Mouse (Mus musculus): ENCODE data around the gene Trex2. TPM values are rescaled to one million over a fixed set of nuclear protein-coding genes. Genes with fewer than 3 reads are reported as not detected.

Trex2 gene
- polyA plus RNA-seq (2012; rRNA removed) = 0.11 and 0.18 TPM in 2 replicates

GRCm38 (mm10) chrX:73435252-73435651 is at the start of gene Trex2:
TSS of gene Trex2 (minus strand) at chrX:73435344.
- TF ChIP-seq CTCF (IDR thresholded peaks at IDR 0.05; ENCODE audit: borderline replicate concordance, extremely low read depth, insufficient read depth, insufficient read length) (no peak), POLR2A (IDR thresholded peaks at IDR 0.05; ENCODE audit: borderline replicate concordance, extremely low read depth, insufficient read depth, insufficient read length, poor library complexity, severe bottlenecking) (no peak)
- no peak for DNase-seq (ENCODE audit: low read depth)

GRCm38 (mm10) chrX:73484870-73485269 is 49.7 kb upstream of the Trex2 start:
- no peak for DNase-seq (ENCODE audit: low read depth)
- no peak for TF ChIP-seq CTCF (IDR thresholded peaks at IDR 0.05; ENCODE audit: borderline replicate concordance, extremely low read depth, insufficient read depth, insufficient read length)
- TF ChIP-seq POLR2A (IDR thresholded peaks at IDR 0.05; ENCODE audit: borderline replicate concordance, extremely low read depth, insufficient read depth, insufficient read length, poor library complexity, severe bottlenecking) = no peak

- TF ChIP-seq CTCF (IDR thresholded peaks at IDR 0.05; ENCODE audit: borderline replicate concordance, extremely low read depth, insufficient read depth, insufficient read length) (no peak), POLR2A (IDR thresholded peaks at IDR 0.05; ENCODE audit: borderline replicate concordance, extremely low read depth, insufficient read depth, insufficient read length, poor library complexity, severe bottlenecking) (no peak)
- DNase-seq (ENCODE audit: low read depth) = no peak
Measured at GRCm38 (mm10) chrX:73484076-73484475, 48.9 kb upstream of the Trex2 start.

- DNase-seq (ENCODE audit: low read depth) = no peak
Measured at GRCm38 (mm10) chrX:73483484-73483810, 48.3 kb upstream of the Trex2 start, which contains the start of gene Bgn. TSS of gene Bgn (plus strand) at chrX:73483602.

GRCm38 (mm10) chrX:73482643-73483483 is 47.7 kb upstream of the Trex2 start:
- no peak for DNase-seq (ENCODE audit: low read depth)
- no peak for TF ChIP-seq POLR2A (IDR thresholded peaks at IDR 0.05; ENCODE audit: borderline replicate concordance, extremely low read depth, insufficient read depth, insufficient read length, poor library complexity, severe bottlenecking)
- no peak for TF ChIP-seq CTCF (IDR thresholded peaks at IDR 0.05; ENCODE audit: borderline replicate concordance, extremely low read depth, insufficient read depth, insufficient read length)

More at GRCm38 (mm10) chrX:73483484-73483810, 48.3 kb upstream of the Trex2 start, which contains the start of gene Bgn:
- TF ChIP-seq CTCF (IDR thresholded peaks at IDR 0.05; ENCODE audit: borderline replicate concordance, extremely low read depth, insufficient read depth, insufficient read length) (no peak), POLR2A (IDR thresholded peaks at IDR 0.05; ENCODE audit: borderline replicate concordance, extremely low read depth, insufficient read depth, insufficient read length, poor library complexity, severe bottlenecking) (no peak)

GRCm38 (mm10) chrX:73480334-73480733 is 45.2 kb upstream of the Trex2 start:
- no peak for TF ChIP-seq POLR2A (IDR thresholded peaks at IDR 0.05; ENCODE audit: borderline replicate concordance, extremely low read depth, insufficient read depth, insufficient read length, poor library complexity, severe bottlenecking)
- no peak for DNase-seq (ENCODE audit: low read depth)

GRCm38 (mm10) chrX:73479656-73480055 is 44.5 kb upstream of the Trex2 start:
- TF ChIP-seq POLR2A (IDR thresholded peaks at IDR 0.05; ENCODE audit: borderline replicate concordance, extremely low read depth, insufficient read depth, insufficient read length, poor library complexity, severe bottlenecking) = no peak
- TF ChIP-seq CTCF (IDR thresholded peaks at IDR 0.05; ENCODE audit: borderline replicate concordance, extremely low read depth, insufficient read depth, insufficient read length) = no peak
- DNase-seq (ENCODE audit: low read depth) = no peak

GRCm38 (mm10) chrX:73477500-73477899 is 42.4 kb upstream of the Trex2 start:
- TF ChIP-seq CTCF (IDR thresholded peaks at IDR 0.05; ENCODE audit: borderline replicate concordance, extremely low read depth, insufficient read depth, insufficient read length) = no peak
- TF ChIP-seq POLR2A (IDR thresholded peaks at IDR 0.05; ENCODE audit: borderline replicate concordance, extremely low read depth, insufficient read depth, insufficient read length, poor library complexity, severe bottlenecking) = no peak

GRCm38 (mm10) chrX:73476621-73477020 is 41.5 kb upstream of the Trex2 start:
- TF ChIP-seq POLR2A (IDR thresholded peaks at IDR 0.05; ENCODE audit: borderline replicate concordance, extremely low read depth, insufficient read depth, insufficient read length, poor library complexity, severe bottlenecking) = no peak
- TF ChIP-seq CTCF (IDR thresholded peaks at IDR 0.05; ENCODE audit: borderline replicate concordance, extremely low read depth, insufficient read depth, insufficient read length) = no peak
- peak; percentile 14 for DNase-seq (ENCODE audit: low read depth)

More at GRCm38 (mm10) chrX:73477500-73477899, 42.4 kb upstream of the Trex2 start:
- no peak for DNase-seq (ENCODE audit: low read depth)

GRCm38 (mm10) chrX:73475658-73476256 is 40.6 kb upstream of the Trex2 start:
- DNase-seq (ENCODE audit: low read depth) = no peak
- TF ChIP-seq POLR2A (IDR thresholded peaks at IDR 0.05; ENCODE audit: borderline replicate concordance, extremely low read depth, insufficient read depth, insufficient read length, poor library complexity, severe bottlenecking) (no peak), CTCF (IDR thresholded peaks at IDR 0.05; ENCODE audit: borderline replicate concordance, extremely low read depth, insufficient read depth, insufficient read length) (no peak)

- DNase-seq (ENCODE audit: low read depth) = peak; percentile 25
- TF ChIP-seq POLR2A (IDR thresholded peaks at IDR 0.05; ENCODE audit: borderline replicate concordance, extremely low read depth, insufficient read depth, insufficient read length, poor library complexity, severe bottlenecking) (no peak), CTCF (IDR thresholded peaks at IDR 0.05; ENCODE audit: borderline replicate concordance, extremely low read depth, insufficient read depth, insufficient read length) (no peak)
Measured at GRCm38 (mm10) chrX:73474340-73475165, 39.4 kb upstream of the Trex2 start.
